Mouse (Mus musculus) testis, adult 2 months (tissue): Measurements from ENCODE around the gene Sema5a.
A peak's percentile ranks its signal among the peaks of the same experiment; 100 is the strongest.

Experiments
- CTCF ChIP-seq: fragments of 200-500 bp; IDR thresholded peaks from 2 replicates; pipeline ENCODE4 v1.5.1; 2012; ENCODE audit warnings: low read depth, mild to moderate bottlenecking, inconsistent platforms, low read length, moderate library complexity; ENCODE audit not compliant: control insufficient read depth, insufficient read depth, insufficient replicate concordance
- POLR2A ChIP-seq: fragments of 200-500 bp; IDR thresholded peaks from 2 replicates; pipeline ENCODE4 v1.6.1; 2012; ENCODE audit warnings: low read depth, mild to moderate bottlenecking, inconsistent platforms, low read length, moderate library complexity; ENCODE audit not compliant: control insufficient read depth

- TF ChIP-seq CTCF (peak; percentile 68; the same call in 1 of the 2 replicates), POLR2A (no peak)
Observed at GRCm38 (mm10) chr15:32437654-32438053, 193.0 kb downstream of the Sema5a start.
